Mouse (Mus musculus) limb, embryonic 14.5 days (tissue): ENCODE results near the gene H2al1j. TPM values are rescaled to one million over a fixed set of nuclear protein-coding genes. Genes with fewer than 3 reads are reported as not detected.

Experiments used
- ATAC-seq: fragments of 200-750 bp; cut with Nextera tagmentation; 2 replicates; pipeline ENCODE4 v1.8.0; 2017; ENCODE audit warnings: low read depth, moderate number of reproducible peaks, moderate TSS enrichment; ENCODE audit not compliant: low FRiP score
- DNase-seq: peaks from one replicate; pipeline ENCODE4 v3.0.0-alpha.2; 2015; ENCODE audit warnings: low spot score
- H3K27ac ChIP-seq: fragments of 300-500 bp; sonication (generic); replicated peaks from 2 replicates; pipeline ENCODE4 v1.5.1; 2014; ENCODE audit warnings: low read depth, mild to moderate bottlenecking, low read length, moderate library complexity, mixed read lengths
- H3K27me3 ChIP-seq: fragments of 300-500 bp; sonication (generic); 2 replicates; pipeline ENCODE4 v1.6.1; 2014; ENCODE audit warnings: low read length, mixed read lengths; ENCODE audit not compliant: control insufficient read depth, insufficient read depth
- H3K36me3 ChIP-seq: fragments of 300-500 bp; sonication (generic); 2 replicates; pipeline ENCODE4 v1.6.1; 2014; ENCODE audit warnings: mild to moderate bottlenecking, low read length, moderate library complexity, mixed read lengths; ENCODE audit not compliant: control insufficient read depth, insufficient read depth
- H3K4me1 ChIP-seq: fragments of 300-500 bp; sonication (generic); 2 replicates; pipeline ENCODE4 v1.6.1; 2014; ENCODE audit warnings: antibody characterized with exemption, low read length, mixed read lengths; ENCODE audit not compliant: control insufficient read depth, insufficient read depth
- H3K4me2 ChIP-seq: fragments of 300-500 bp; sonication (generic); replicated peaks from 2 replicates; pipeline ENCODE4 v1.6.1; 2014; ENCODE audit warnings: low read depth, mild to moderate bottlenecking, low read length, moderate library complexity; ENCODE audit not compliant: severe bottlenecking
- H3K4me3 ChIP-seq: fragments of 300-500 bp; sonication (generic); replicated peaks from 2 replicates; pipeline ENCODE4 v1.5.1; 2014; ENCODE audit warnings: low read length
- H3K9ac ChIP-seq: fragments of 300-500 bp; sonication (generic); 2 replicates; pipeline ENCODE4 v1.6.1; 2014; ENCODE audit warnings: mild to moderate bottlenecking, low read depth, low read length, moderate library complexity; ENCODE audit not compliant: severe bottlenecking
- H3K9me3 ChIP-seq: fragments of 300-500 bp; sonication (generic); 2 replicates; pipeline ENCODE4 v1.6.1; 2016; ENCODE audit warnings: low read length; ENCODE audit not compliant: control insufficient read depth
- POLR2A ChIP-seq: fragments of 200-500 bp; IDR thresholded peaks from 2 replicates; pipeline ENCODE4 v1.8.0; 2012; ENCODE audit warnings: inconsistent platforms, mild to moderate bottlenecking, moderate library complexity, borderline replicate concordance; ENCODE audit not compliant: insufficient read depth, insufficient read length; ENCODE audit errors: extremely low read depth
- WGBS: fragments of 180-500 bp; shearing (Covaris S2); extraction: QIAGEN DNeasy Blood & Tissue Kit; methylation state at CpG from one replicate; pipeline ENCODE4 v1.1.7; 2014; 5-methylcytosine and 5-hydroxymethylcytosine counted together
- polyA plus RNA-seq, 2 experiments: library from polyadenylated mRNA; depleted of rRNA in 1 of 2; stranded (reverse) in 1 of 2; unstranded in 1 of 2; fragments of >200 nt; fragmentation: Nextera tagmentation in 1 of 2; extraction: Ambion mirVana in 1 of 2; gene quantifications; 2 replicates each; pipeline versions ENCODE4 v1.2.1 to v1.2.3; 2012 to 2014

The H2al1j gene
- polyA plus RNA-seq, 2 experiments = not detected

GRCm38 (mm10) chrX:11346756-11347155 is 19.1 kb downstream of the H2al1j start:
- no peaks in the 10 kb centered on the region for H3K36me3 ChIP-seq
- no peak overlapping the region for H3K4me3 ChIP-seq
- H3K9me3 ChIP-seq = no peaks in the 10 kb centered on the region
- H3K9ac ChIP-seq = no peak overlapping the region
- H3K4me2 ChIP-seq = no peak overlapping the region
- H3K4me1 ChIP-seq = peaks cover 8% of the 10 kb centered on the region
- no peak for TF ChIP-seq POLR2A
- 81% methylated on average over 3 of the region's 3 CpGs for WGBS
- DNase-seq = no peak
- H3K27me3 ChIP-seq = no peaks in the 10 kb centered on the region
- H3K27ac ChIP-seq = no peak overlapping the region
- ATAC-seq = no peak

- no peak for ATAC-seq
- no peak for TF ChIP-seq POLR2A
- H3K36me3 ChIP-seq = no peaks in the 10 kb centered on the region
These were observed 33.2 kb downstream of the H2al1j start for GRCm38 (mm10) chrX:11360823-11361222.

DNA sequence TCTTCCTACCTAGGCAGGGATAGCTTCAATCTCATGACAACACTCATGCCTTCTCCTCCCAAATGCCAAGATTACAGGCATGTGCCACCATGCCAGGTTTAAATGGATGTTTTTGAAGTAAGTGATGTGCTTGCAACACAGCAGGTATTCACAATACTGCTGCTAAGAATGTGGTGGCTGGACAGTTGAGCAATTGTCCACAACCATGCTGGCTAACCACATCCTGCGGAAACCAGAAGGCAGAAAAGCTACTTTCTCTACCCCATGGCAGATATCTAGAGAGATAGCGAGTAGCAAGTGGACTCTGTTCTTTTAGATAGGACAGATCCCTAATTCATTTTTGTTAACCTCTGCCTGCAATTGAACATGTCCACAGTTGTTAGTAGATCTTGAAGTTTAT is 33.6 kb downstream of the H2al1j start:
- TF ChIP-seq POLR2A = no peak
- Histone ChIP-seq H3K9me3 (no peaks in the 10 kb centered on the region), H3K27ac (no peak overlapping the region), H3K27me3 (no peaks in the 10 kb centered on the region), H3K4me3 (no peak overlapping the region), H3K4me1 (no peaks in the 10 kb centered on the region), H3K36me3 (no peaks in the 10 kb centered on the region), H3K4me2 (no peak overlapping the region), H3K9ac (no peak overlapping the region)
- WGBS = 88% methylated on average over 2 of the region's 2 CpGs
- ATAC-seq = no peak
- DNase-seq = no peak

More at GRCm38 (mm10) chrX:11360823-11361222, 33.2 kb downstream of the H2al1j start:
- Histone ChIP-seq H3K27me3 (no peaks in the 10 kb centered on the region), H3K9ac (no peak overlapping the region), H3K4me3 (no peak overlapping the region), H3K4me2 (no peak overlapping the region), H3K9me3 (no peaks in the 10 kb centered on the region), H3K4me1 (no peaks in the 10 kb centered on the region), H3K27ac (no peak overlapping the region)
- 74% methylated on average over 6 of the region's 6 CpGs for WGBS
- DNase-seq = no peak

DNA sequence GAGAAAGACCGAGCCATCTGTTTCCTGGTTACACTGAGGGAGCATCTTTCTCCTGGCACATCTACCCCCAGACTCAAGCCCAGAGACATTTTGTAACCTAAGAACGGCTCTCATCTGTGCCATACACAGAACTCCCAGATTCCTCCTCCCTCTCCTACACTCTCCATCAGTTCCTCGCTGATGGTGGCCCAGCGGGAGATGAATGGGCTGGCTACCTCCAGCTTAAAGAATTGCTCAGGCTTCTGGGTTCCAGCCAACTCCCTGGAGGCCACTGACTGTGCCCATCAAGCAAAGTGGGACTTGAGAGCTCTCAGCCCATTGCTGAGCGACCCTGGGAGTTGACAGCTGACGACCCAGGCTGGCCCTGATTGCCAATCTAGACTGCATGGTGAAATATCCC is 36.3 kb downstream of the H2al1j start:
- Histone ChIP-seq H3K27me3 (no peaks in the 10 kb centered on the region), H3K4me3 (no peak overlapping the region), H3K4me1 (no peaks in the 10 kb centered on the region), H3K4me2 (no peak overlapping the region), H3K27ac (no peak overlapping the region), H3K9me3 (no peaks in the 10 kb centered on the region), H3K36me3 (no peaks in the 10 kb centered on the region), H3K9ac (no peak overlapping the region)
- WGBS = 60% methylated on average over 6 of the region's 6 CpGs
- ATAC-seq (no peak), DNase-seq (no peak)
- no peak for TF ChIP-seq POLR2A

- ATAC-seq = no peak
- no peak for TF ChIP-seq POLR2A
- H3K9ac ChIP-seq = no peak overlapping the region
- no peaks in the 10 kb centered on the region for H3K27me3 ChIP-seq
- no peaks in the 10 kb centered on the region for H3K4me1 ChIP-seq
- WGBS = 36% methylated on average over 12 of the region's 12 CpGs
- DNase-seq = no peak
- no peaks in the 10 kb centered on the region for H3K36me3 ChIP-seq
- H3K27ac ChIP-seq = no peak overlapping the region
- H3K4me2 ChIP-seq = no peak overlapping the region
- H3K9me3 ChIP-seq = no peaks in the 10 kb centered on the region
- H3K4me3 ChIP-seq = no peak overlapping the region
These were observed 37.5 kb downstream of the H2al1j start for GRCm38 (mm10) chrX:11365151-11365550.

Other genes starting within 250 kb of the H2al1j start
- not detected in 2 replicates for gene H2al1a, start 28.6 kb upstream of the H2al1j start, polyA plus RNA-seq (2012; rRNA removed)
- not detected in 2 replicates for gene H2al1a, start 28.6 kb upstream of the H2al1j start, polyA plus RNA-seq (2014; fragmentation: Nextera tagmentation; extraction: Ambion mirVana)
- not detected in 2 replicates for gene H2al1b, start 25.4 kb upstream of the H2al1j start, polyA plus RNA-seq (2012; rRNA removed)
- not detected in 2 replicates for gene H2al1b, start 25.4 kb upstream of the H2al1j start, polyA plus RNA-seq (2014; fragmentation: Nextera tagmentation; extraction: Ambion mirVana)
- gene H2al1c, start 22.2 kb upstream of the H2al1j start, polyA plus RNA-seq (2012; rRNA removed) = not detected in 2 replicates
- not detected in 2 replicates for gene H2al1c, start 22.2 kb upstream of the H2al1j start, polyA plus RNA-seq (2014; fragmentation: Nextera tagmentation; extraction: Ambion mirVana)
- gene H2al1d, start 19.0 kb upstream of the H2al1j start, polyA plus RNA-seq (2012; rRNA removed) = not detected in 2 replicates
- gene H2al1d, start 19.0 kb upstream of the H2al1j start, polyA plus RNA-seq (2014; fragmentation: Nextera tagmentation; extraction: Ambion mirVana) = not detected in 2 replicates
- not detected in 2 replicates for gene H2al1e, start 15.9 kb upstream of the H2al1j start, polyA plus RNA-seq (2012; rRNA removed)
- gene H2al1e, start 15.9 kb upstream of the H2al1j start, polyA plus RNA-seq (2014; fragmentation: Nextera tagmentation; extraction: Ambion mirVana) = not detected in 2 replicates
- gene H2al1f, start 12.7 kb upstream of the H2al1j start, polyA plus RNA-seq (2012; rRNA removed) = not detected in 2 replicates
- gene H2al1f, start 12.7 kb upstream of the H2al1j start, polyA plus RNA-seq (2014; fragmentation: Nextera tagmentation; extraction: Ambion mirVana) = not detected in 2 replicates
- not detected in 2 replicates for gene H2al1g, start 9.6 kb upstream of the H2al1j start, polyA plus RNA-seq (2012; rRNA removed)
- gene H2al1g, start 9.6 kb upstream of the H2al1j start, polyA plus RNA-seq (2014; fragmentation: Nextera tagmentation; extraction: Ambion mirVana) = not detected in 2 replicates
- gene H2al1h, start 6.3 kb upstream of the H2al1j start, polyA plus RNA-seq (2012; rRNA removed) = not detected in 2 replicates
- gene H2al1h, start 6.3 kb upstream of the H2al1j start, polyA plus RNA-seq (2014; fragmentation: Nextera tagmentation; extraction: Ambion mirVana) = not detected in 2 replicates
- gene H2al1i, start 3.2 kb upstream of the H2al1j start, polyA plus RNA-seq (2012; rRNA removed) = not detected in 2 replicates
- not detected in 2 replicates for gene H2al1i, start 3.2 kb upstream of the H2al1j start, polyA plus RNA-seq (2014; fragmentation: Nextera tagmentation; extraction: Ambion mirVana)